Mouse (Mus musculus): ENCODE data around the gene Efhd1. TPM values are rescaled to one million over a fixed set of nuclear protein-coding genes. Genes with fewer than 3 reads are reported as not detected.

Efhd1 gene
- total and polyA plus RNA-seq, 2 experiments = 0.22 TPM; not detected in 1

- Histone ChIP-seq H3K4me3 (ENCODE audit: insufficient read depth, low read depth, low read length) (no peak overlapping the region), H3K79me2 (ENCODE audit: control insufficient read depth, insufficient read depth, low read length) (no peaks in the 10 kb centered on the region), H3K27ac (replicated peaks; ENCODE audit: insufficient read depth, low read depth, low read length) (no peak overlapping the region), H3K9ac (ENCODE audit: low read depth, low read length) (no peak overlapping the region), H3K4me1 (ENCODE audit: control insufficient read depth, insufficient read depth, low read length) (peaks cover 13% of the 10 kb centered on the region), H3K36me3 (ENCODE audit: control insufficient read depth, insufficient read depth, low read length) (no peaks in the 10 kb centered on the region), H3K27me3 (ENCODE audit: control insufficient read depth, insufficient read depth, low read length) (no peaks in the 10 kb centered on the region)
- TF ChIP-seq CTCF (IDR thresholded peaks at IDR 0.05; ENCODE audit: low read depth, low read length) (no peak), POLR2A (IDR thresholded peaks at IDR 0.05; ENCODE audit: extremely low read depth, insufficient read depth, low read length) (no peak)
- DNase-seq (ENCODE audit: extremely low read depth, low read depth, low spot score) = no peak
- 59% methylated on average over 8 of the region's 8 CpGs for WGBS
Measured at GRCm38 (mm10) chr1:87291416-87291815, 27.3 kb downstream of the Efhd1 start.

GRCm38 (mm10) chr1:87292420-87293190, 28.4 kb downstream of the Efhd1 start:
- Histone ChIP-seq H3K79me2 (ENCODE audit: control insufficient read depth, insufficient read depth, low read length) (no peaks in the 10 kb centered on the region), H3K4me1 (ENCODE audit: control insufficient read depth, insufficient read depth, low read length) (peaks cover 13% of the 10 kb centered on the region), H3K4me3 (ENCODE audit: insufficient read depth, low read depth, low read length) (no peak overlapping the region), H3K36me3 (ENCODE audit: control insufficient read depth, insufficient read depth, low read length) (no peaks in the 10 kb centered on the region), H3K27ac (replicated peaks; ENCODE audit: insufficient read depth, low read depth, low read length) (no peak overlapping the region), H3K9ac (ENCODE audit: low read depth, low read length) (no peak overlapping the region), H3K27me3 (ENCODE audit: control insufficient read depth, insufficient read depth, low read length) (no peaks in the 10 kb centered on the region)
- peak; percentile 57 for TF ChIP-seq CTCF (IDR thresholded peaks at IDR 0.05; ENCODE audit: low read depth, low read length)
- no peak for TF ChIP-seq POLR2A (IDR thresholded peaks at IDR 0.05; ENCODE audit: extremely low read depth, insufficient read depth, low read length)
- DNase-seq (ENCODE audit: extremely low read depth, low read depth, low spot score) = peak; percentile 51
- WGBS = 60% methylated on average over 15 of the region's 15 CpGs

- Histone ChIP-seq H3K36me3 (ENCODE audit: control insufficient read depth, insufficient read depth, low read length) (no peaks in the 10 kb centered on the region), H3K4me1 (ENCODE audit: control insufficient read depth, insufficient read depth, low read length) (peaks cover 13% of the 10 kb centered on the region), H3K79me2 (ENCODE audit: control insufficient read depth, insufficient read depth, low read length) (no peaks in the 10 kb centered on the region), H3K27me3 (ENCODE audit: control insufficient read depth, insufficient read depth, low read length) (no peaks in the 10 kb centered on the region), H3K4me3 (ENCODE audit: insufficient read depth, low read depth, low read length) (no peak overlapping the region), H3K9ac (ENCODE audit: low read depth, low read length) (no peak overlapping the region), H3K27ac (replicated peaks; ENCODE audit: insufficient read depth, low read depth, low read length) (peak overlapping the region; percentile 94)
- peak; percentile 91 for DNase-seq (ENCODE audit: extremely low read depth, low read depth, low spot score)
- no peak for TF ChIP-seq POLR2A (IDR thresholded peaks at IDR 0.05; ENCODE audit: extremely low read depth, insufficient read depth, low read length)
- no peak for TF ChIP-seq CTCF (IDR thresholded peaks at IDR 0.05; ENCODE audit: low read depth, low read length)
- WGBS = 32% methylated on average over 4 of the region's 4 CpGs
Measured at GRCm38 (mm10) chr1:87294063-87294710, 30.0 kb downstream of the Efhd1 start.

- peak; percentile 68 for DNase-seq (ENCODE audit: extremely low read depth, low read depth, low spot score)
- Histone ChIP-seq H3K27ac (replicated peaks; ENCODE audit: insufficient read depth, low read depth, low read length) (peak overlapping the region; percentile 94), H3K79me2 (ENCODE audit: control insufficient read depth, insufficient read depth, low read length) (no peaks in the 10 kb centered on the region), H3K4me3 (ENCODE audit: insufficient read depth, low read depth, low read length) (no peak overlapping the region), H3K36me3 (ENCODE audit: control insufficient read depth, insufficient read depth, low read length) (no peaks in the 10 kb centered on the region), H3K4me1 (ENCODE audit: control insufficient read depth, insufficient read depth, low read length) (peaks cover 13% of the 10 kb centered on the region), H3K9ac (ENCODE audit: low read depth, low read length) (peak overlapping the region; percentile 57), H3K27me3 (ENCODE audit: control insufficient read depth, insufficient read depth, low read length) (no peaks in the 10 kb centered on the region)
- TF ChIP-seq CTCF (IDR thresholded peaks at IDR 0.05; ENCODE audit: low read depth, low read length) (no peak), POLR2A (IDR thresholded peaks at IDR 0.05; ENCODE audit: extremely low read depth, insufficient read depth, low read length) (no peak)
- WGBS = 18% methylated on average over 4 of the region's 4 CpGs
Measured at GRCm38 (mm10) chr1:87294951-87295350, 30.8 kb downstream of the Efhd1 start.

- Histone ChIP-seq H3K79me2 (ENCODE audit: control insufficient read depth, insufficient read depth, low read length) (no peaks in the 10 kb centered on the region), H3K27ac (replicated peaks; ENCODE audit: insufficient read depth, low read depth, low read length) (no peak overlapping the region), H3K9ac (ENCODE audit: low read depth, low read length) (no peak overlapping the region), H3K4me1 (ENCODE audit: control insufficient read depth, insufficient read depth, low read length) (peaks cover 13% of the 10 kb centered on the region), H3K36me3 (ENCODE audit: control insufficient read depth, insufficient read depth, low read length) (no peaks in the 10 kb centered on the region), H3K4me3 (ENCODE audit: insufficient read depth, low read depth, low read length) (no peak overlapping the region), H3K27me3 (ENCODE audit: control insufficient read depth, insufficient read depth, low read length) (no peaks in the 10 kb centered on the region)
- TF ChIP-seq POLR2A (IDR thresholded peaks at IDR 0.05; ENCODE audit: extremely low read depth, insufficient read depth, low read length) (no peak), CTCF (IDR thresholded peaks at IDR 0.05; ENCODE audit: low read depth, low read length) (no peak)
- no peak for DNase-seq (ENCODE audit: extremely low read depth, low read depth, low spot score)
- WGBS = 91% methylated on average over 10 of the region's 10 CpGs
Measured at GRCm38 (mm10) chr1:87297346-87297925, 33.3 kb downstream of the Efhd1 start.
